Mouse (Mus musculus): Measurements from ENCODE around the gene S100z. TPM values are rescaled to one million over a fixed set of nuclear protein-coding genes. Genes with fewer than 3 reads are reported as not detected.

The S100z gene
- 1.0 TPM for polyA plus RNA-seq (2017; shearing (Covaris generic))

GRCm38 (mm10) chr13:95478671-95479413, at the start of gene S100z:
S100z (minus strand) TSS chr13:95478721.

DNA sequence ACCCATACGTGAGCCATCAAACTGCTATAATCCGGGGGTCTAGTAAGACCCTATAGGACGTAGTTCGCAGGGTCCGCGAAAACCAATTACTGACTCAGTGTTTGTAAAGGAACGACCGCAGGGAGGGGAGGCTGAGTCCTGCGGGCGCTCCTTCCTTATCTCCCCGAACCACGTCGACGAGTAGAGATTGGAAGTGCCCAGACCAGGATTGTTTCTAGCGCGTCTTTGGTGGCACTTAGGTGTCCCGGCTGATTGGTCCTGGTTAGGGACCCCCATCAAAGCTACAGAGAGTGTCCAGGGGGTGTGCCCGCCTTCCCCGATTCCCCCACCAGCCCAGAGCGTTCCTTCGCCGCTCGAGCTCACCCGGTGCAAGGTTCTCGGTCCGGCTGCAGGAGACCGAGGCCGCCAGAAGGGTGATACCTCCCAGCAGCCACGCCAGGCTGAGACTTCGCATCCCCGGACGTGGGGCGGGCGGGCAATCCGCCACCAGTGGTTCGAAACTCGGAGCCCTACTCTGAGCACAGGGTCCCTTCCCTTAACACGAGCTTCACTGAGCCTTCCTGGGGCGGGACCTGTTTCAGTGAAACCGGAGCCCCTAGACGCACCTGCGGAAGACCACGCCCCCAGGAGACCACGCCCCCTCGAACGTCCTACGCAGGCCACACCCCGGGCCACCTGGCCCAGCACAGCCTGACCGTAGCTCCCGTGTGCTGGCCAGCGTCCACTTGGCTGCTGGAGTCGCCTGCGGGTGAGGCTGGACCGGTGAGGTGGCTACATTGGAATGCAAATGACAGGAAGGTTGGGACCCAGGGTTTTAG, 46.4 kb upstream of the S100z start, which contains the start of gene F2rl1:
Gene F2rl1 (minus strand): TSS at position 554 of the 818 bp plus-strand sequence.

GRCm38 (mm10) chr13:95444824-95445223, 33.7 kb downstream of the S100z start, which contains the start of gene Crhbp:
Crhbp (minus strand) TSS chr13:95444924.

Other genes with a start within 250 kb of the S100z start
- 0.33 TPM for gene Pde8b, start 228.4 kb downstream of the S100z start, polyA plus RNA-seq (2017; shearing (Covaris generic))
- 2.4 TPM for gene Zbed3, start 155.1 kb downstream of the S100z start, polyA plus RNA-seq (2017; shearing (Covaris generic))
- 41.1 TPM for gene Aggf1, start 103.4 kb downstream of the S100z start, polyA plus RNA-seq (2017; shearing (Covaris generic))
- not detected for gene Crhbp, start 33.8 kb downstream of the S100z start, polyA plus RNA-seq (2017; shearing (Covaris generic))
- gene F2rl1, start 46.5 kb upstream of the S100z start, polyA plus RNA-seq (2017; shearing (Covaris generic)) = 17.0 TPM
- 49.1 TPM for gene F2r, start 139.8 kb upstream of the S100z start, polyA plus RNA-seq (2017; shearing (Covaris generic))
- gene F2rl2, start 218.1 kb upstream of the S100z start, polyA plus RNA-seq (2017; shearing (Covaris generic)) = 7.3 TPM